Mouse (Mus musculus): ENCODE data around the gene 9330161L09Rik. TPM values are rescaled to one million over a fixed set of nuclear protein-coding genes. Genes with fewer than 3 reads are reported as not detected.

9330161L09Rik gene
- polyA plus RNA-seq, 1 experiment from 2014 or later: not detected

GRCm38 (mm10) chr12:103362336-103362735 lies 45.3 kb downstream of the 9330161L09Rik start:
- no peak overlapping the region for H3K4me3 ChIP-seq
- no peak overlapping the region for H3K27ac ChIP-seq
- H3K9me3 ChIP-seq: no peaks in the 10 kb centered on the region
- H3K36me3 ChIP-seq: no peaks in the 10 kb centered on the region
- H3K27me3 ChIP-seq: no peaks in the 10 kb centered on the region
- H3K9ac ChIP-seq: no peak overlapping the region
- H3K4me1 ChIP-seq: no peaks in the 10 kb centered on the region
- 67% methylated on average over 3 of the region's 3 CpGs for WGBS
- no peak for ATAC-seq (ENCODE audit: borderline replicate concordance, extremely low read depth, low FRiP score, low TSS enrichment)
- no peak overlapping the region for H3K4me2 ChIP-seq

- Histone ChIP-seq H3K27me3 (no peaks in the 10 kb centered on the region), H3K36me3 (no peaks in the 10 kb centered on the region), H3K4me3 (no peak overlapping the region), H3K4me1 (no peaks in the 10 kb centered on the region), H3K4me2 (no peak overlapping the region), H3K27ac (no peak overlapping the region), H3K9ac (no peak overlapping the region), H3K9me3 (no peaks in the 10 kb centered on the region)
- 79% methylated on average over 17 of the region's 17 CpGs for WGBS
- no peak for ATAC-seq (ENCODE audit: borderline replicate concordance, extremely low read depth, low FRiP score, low TSS enrichment)
These were observed 45.9 kb downstream of the 9330161L09Rik start for GRCm38 (mm10) chr12:103361539-103362307.

- 81% methylated on average over 8 of the region's 8 CpGs for WGBS
- no peaks in the 10 kb centered on the region for H3K4me1 ChIP-seq
- no peak overlapping the region for H3K4me2 ChIP-seq
- no peaks in the 10 kb centered on the region for H3K9me3 ChIP-seq
- H3K9ac ChIP-seq: no peak overlapping the region
- H3K27me3 ChIP-seq: no peaks in the 10 kb centered on the region
- H3K36me3 ChIP-seq: no peaks in the 10 kb centered on the region
- no peak overlapping the region for H3K4me3 ChIP-seq
- H3K27ac ChIP-seq: no peak overlapping the region
- ATAC-seq (ENCODE audit: borderline replicate concordance, extremely low read depth, low FRiP score, low TSS enrichment): no peak
These were observed 46.8 kb downstream of the 9330161L09Rik start for GRCm38 (mm10) chr12:103360812-103361211.

- H3K36me3 ChIP-seq: no peaks in the 10 kb centered on the region
- H3K9me3 ChIP-seq: no peaks in the 10 kb centered on the region
- no peak for ATAC-seq (ENCODE audit: borderline replicate concordance, extremely low read depth, low FRiP score, low TSS enrichment)
- no peak overlapping the region for H3K4me3 ChIP-seq
- no peaks in the 10 kb centered on the region for H3K27me3 ChIP-seq
- no peak overlapping the region for H3K27ac ChIP-seq
- 43% methylated on average over 4 of the region's 4 CpGs for WGBS
- H3K4me2 ChIP-seq: no peak overlapping the region
- no peaks in the 10 kb centered on the region for H3K4me1 ChIP-seq
- no peak overlapping the region for H3K9ac ChIP-seq
These were observed 48.4 kb downstream of the 9330161L09Rik start for GRCm38 (mm10) chr12:103358951-103359801.

GRCm38 (mm10) chr12:103358216-103358615 lies 49.4 kb downstream of the 9330161L09Rik start:
- 60% methylated on average over 8 of the region's 8 CpGs for WGBS
- no peak overlapping the region for H3K27ac ChIP-seq
- no peaks in the 10 kb centered on the region for H3K4me1 ChIP-seq
- H3K9ac ChIP-seq: no peak overlapping the region
- no peaks in the 10 kb centered on the region for H3K27me3 ChIP-seq
- no peak for ATAC-seq (ENCODE audit: borderline replicate concordance, extremely low read depth, low FRiP score, low TSS enrichment)
- no peaks in the 10 kb centered on the region for H3K36me3 ChIP-seq
- no peak overlapping the region for H3K4me3 ChIP-seq
- no peak overlapping the region for H3K4me2 ChIP-seq
- no peaks in the 10 kb centered on the region for H3K9me3 ChIP-seq

Other genes with a start within 250 kb of the 9330161L09Rik start
- gene Prima1, start 165.7 kb downstream of the 9330161L09Rik start, polyA plus RNA-seq (2015; fragmentation: Nextera tagmentation; extraction: Ambion mirVana): 0.34 and 0.36 TPM in 2 replicates
- gene Fam181a, start 96.8 kb downstream of the 9330161L09Rik start, polyA plus RNA-seq (2015; fragmentation: Nextera tagmentation; extraction: Ambion mirVana): 0.34 TPM in 1 of 2 replicates, not detected in the other
- 8.6 TPM in 2 replicates for gene Asb2, start 51.8 kb downstream of the 9330161L09Rik start, polyA plus RNA-seq (2015; fragmentation: Nextera tagmentation; extraction: Ambion mirVana)
- 8.8 TPM in 2 replicates for gene Otub2, start 19.1 kb downstream of the 9330161L09Rik start, polyA plus RNA-seq (2015; fragmentation: Nextera tagmentation; extraction: Ambion mirVana)
- 76.7 and 83.1 TPM in 2 replicates for gene Ddx24, start 18.0 kb upstream of the 9330161L09Rik start, polyA plus RNA-seq (2015; fragmentation: Nextera tagmentation; extraction: Ambion mirVana)
- gene Ifi27, start 26.4 kb upstream of the 9330161L09Rik start, polyA plus RNA-seq (2015; fragmentation: Nextera tagmentation; extraction: Ambion mirVana): 45.6 and 51.1 TPM in 2 replicates
- 10.5 and 13.5 TPM in 2 replicates for gene Ifi27l2a, start 35.9 kb upstream of the 9330161L09Rik start, polyA plus RNA-seq (2015; fragmentation: Nextera tagmentation; extraction: Ambion mirVana)
- not detected in 2 replicates for gene Ifi27l2b, start 49.4 kb upstream of the 9330161L09Rik start, polyA plus RNA-seq (2015; fragmentation: Nextera tagmentation; extraction: Ambion mirVana)
- gene Ppp4r4, start 124.5 kb upstream of the 9330161L09Rik start, polyA plus RNA-seq (2015; fragmentation: Nextera tagmentation; extraction: Ambion mirVana): 1.3 and 2.2 TPM in 2 replicates
- 0.19 and 0.24 TPM in 2 replicates for gene Serpina10, start 223.6 kb upstream of the 9330161L09Rik start, polyA plus RNA-seq (2015; fragmentation: Nextera tagmentation; extraction: Ambion mirVana)
- 1.4 and 10.7 TPM in 2 replicates for gene Serpina6, start 249.4 kb upstream of the 9330161L09Rik start, polyA plus RNA-seq (2015; fragmentation: Nextera tagmentation; extraction: Ambion mirVana)